Mouse (Mus musculus) T-helper 17 cell (primary cell): ENCODE results near the gene Ak4.

Experiments
- in situ Hi-C, 2 experiments: fragments of 300-600 bp; cut with MboI, MseI; formaldehyde crosslinking; loops; 1 replicate in 1 of 2; 2 replicates in 1 of 2; pipeline ENCODE4 v1.15.1; 2025; ENCODE audit warnings: high pct_unique_total_duplicates in 2 of 2

The Ak4 gene

DNA sequence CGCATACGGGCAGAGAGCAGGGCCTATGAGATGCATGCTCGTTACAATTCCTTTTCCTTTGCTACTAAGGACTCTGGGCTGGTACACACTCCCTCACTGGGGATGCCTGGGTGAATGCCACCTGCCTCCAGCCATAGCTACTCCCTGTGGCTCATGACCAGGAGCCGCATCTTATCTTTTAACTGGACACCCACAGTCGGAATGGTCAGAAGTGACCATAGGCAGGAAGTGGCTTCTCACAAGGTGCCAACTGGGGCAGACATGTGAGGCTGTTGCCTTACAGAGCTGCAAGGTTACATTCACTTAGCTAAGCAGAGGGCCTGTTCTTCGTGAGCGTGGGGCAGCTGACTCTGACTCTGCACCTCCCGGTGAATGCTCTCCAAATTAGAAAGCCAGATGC is 38.1 kb downstream of the Ak4 start:
- in situ Hi-C loops, result loop anchor here in 1 of 2 experiments (25.0 kb wide), 1 partner anchor 555 kb away; no protein-coding TSS in a partner anchor

DNA sequence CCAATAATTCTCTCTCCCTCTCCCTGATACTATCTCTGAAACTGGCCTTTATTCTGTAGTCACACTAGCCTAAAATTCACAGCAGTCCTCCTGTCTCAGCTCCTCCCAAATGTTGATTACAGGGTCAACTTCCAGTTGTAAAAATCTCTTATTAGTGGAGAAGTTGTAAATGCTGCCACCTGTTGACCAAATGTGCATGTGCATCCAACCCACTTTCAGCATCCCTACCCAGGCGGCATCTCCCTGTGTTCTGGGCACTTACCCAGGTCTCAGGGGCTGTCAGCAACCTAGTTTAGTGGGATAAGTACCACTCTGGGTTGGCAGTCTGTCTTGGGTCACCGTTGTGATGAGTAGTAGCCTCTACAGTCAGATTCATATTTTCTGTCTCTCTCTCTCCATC is 39.3 kb downstream of the Ak4 start:
- in situ Hi-C loops, result loop anchor here in 1 of 2 experiments (25.0 kb wide), 1 partner anchor 554 kb away; no protein-coding TSS in a partner anchor

DNA sequence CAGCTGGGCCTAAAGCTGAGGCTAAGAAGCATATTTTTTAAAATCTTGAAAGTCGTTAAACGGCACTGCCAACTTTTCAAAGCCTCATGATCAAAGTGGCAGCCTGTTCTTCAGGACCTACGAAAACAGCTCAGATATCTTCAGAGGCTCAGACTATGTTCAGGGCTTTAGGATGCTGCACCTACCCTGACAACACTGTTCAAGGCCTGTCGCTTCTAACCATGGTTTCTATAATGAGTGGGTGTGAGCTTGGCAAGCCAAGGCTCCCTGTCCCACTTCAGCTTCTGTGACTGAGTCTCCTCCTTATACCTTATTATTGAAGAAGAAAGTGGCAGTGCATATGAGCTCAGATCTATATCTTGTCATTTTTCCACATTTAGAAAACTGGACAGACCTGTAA is 40.3 kb downstream of the Ak4 start:
- in situ Hi-C loops, result loop anchor here in 1 of 2 experiments (25.0 kb wide), 1 partner anchor 553 kb away; no protein-coding TSS in a partner anchor

DNA sequence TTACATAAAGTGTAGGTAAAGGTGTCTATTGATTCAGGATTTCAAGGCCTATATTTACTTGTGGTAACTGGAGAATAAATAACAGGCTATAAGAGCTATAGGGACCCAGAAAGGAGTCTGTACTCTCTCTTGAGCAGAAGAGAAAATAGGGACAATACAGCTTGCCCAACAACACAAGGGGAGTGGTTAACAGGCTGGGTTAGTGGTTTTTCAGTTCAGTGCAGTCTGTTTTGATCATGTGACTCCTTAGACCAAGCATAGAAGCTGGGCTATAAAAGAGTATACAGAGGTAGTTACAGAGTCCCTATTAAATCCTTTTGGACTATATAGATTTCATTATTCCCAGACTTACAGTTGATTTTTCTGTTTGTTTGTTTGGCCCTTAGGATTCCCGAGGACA is 41.0 kb downstream of the Ak4 start:
- in situ Hi-C loops, result loop anchor here in 1 of 2 experiments (25.0 kb wide), 1 partner anchor 552 kb away; no protein-coding TSS in a partner anchor

DNA sequence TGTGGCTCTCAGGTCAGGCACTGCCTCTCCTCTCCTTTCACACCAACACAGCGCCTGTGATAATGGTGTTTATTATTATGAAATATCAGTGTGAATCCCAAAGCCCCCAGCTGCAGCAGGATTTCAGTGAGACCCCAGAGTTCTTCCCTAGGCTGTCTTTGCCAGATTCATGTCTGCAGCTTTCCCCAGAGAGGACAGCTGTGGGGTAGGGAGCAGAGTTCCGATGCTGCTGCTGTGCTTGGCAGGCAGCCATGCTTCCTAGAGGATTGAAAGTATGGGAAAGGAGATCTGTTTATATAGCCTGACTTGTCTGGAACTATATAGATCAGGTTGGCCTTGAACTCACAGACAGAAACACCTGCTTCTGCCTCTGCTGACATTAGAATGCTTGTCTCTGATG is 43.0 kb downstream of the Ak4 start:
- in situ Hi-C loops, result loop anchor here in 1 of 2 experiments (25.0 kb wide), 1 partner anchor 550 kb away; no protein-coding TSS in a partner anchor

DNA sequence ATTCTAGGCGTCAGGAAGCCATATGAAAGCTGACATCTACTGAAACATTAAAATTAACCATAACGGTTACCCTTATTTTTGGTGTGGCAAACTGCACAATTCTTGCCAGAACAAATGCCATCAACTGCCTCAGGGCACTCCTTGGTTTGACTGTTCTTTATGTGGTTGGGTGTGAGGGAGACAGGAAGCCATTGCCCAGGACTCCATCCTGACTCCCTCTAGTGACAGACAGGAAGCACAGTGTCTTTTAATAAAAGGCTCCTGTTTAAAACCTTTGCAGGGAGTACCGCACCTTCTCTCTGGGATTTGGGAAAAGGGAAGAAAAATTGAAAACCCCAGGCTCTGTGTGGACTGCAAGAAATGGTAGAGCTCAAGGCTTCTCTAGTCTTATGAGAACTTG is 47.2 kb downstream of the Ak4 start:
- in situ Hi-C loops, result loop anchor here in 1 of 2 experiments (25.0 kb wide), 1 partner anchor 546 kb away; no protein-coding TSS in a partner anchor

DNA sequence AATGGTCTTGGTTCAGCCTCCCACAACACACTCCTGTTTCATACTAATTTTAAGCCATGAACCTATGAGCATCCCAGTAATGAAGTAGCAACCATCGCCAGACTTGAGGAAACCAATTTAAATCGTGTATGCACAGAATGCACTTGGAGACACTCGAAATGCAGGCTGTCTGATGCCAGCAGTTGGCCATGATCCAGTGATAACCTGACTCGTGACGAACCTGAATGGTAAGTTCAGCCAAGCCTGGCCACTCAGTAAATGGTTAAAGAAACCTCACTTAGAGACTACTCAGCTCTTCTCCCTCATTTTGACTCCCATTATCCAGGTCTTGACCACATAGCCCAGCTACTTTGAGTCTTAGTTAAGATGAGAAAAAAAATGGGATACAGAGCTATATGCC is 50.2 kb downstream of the Ak4 start:
- in situ Hi-C loops, result loop anchor here in 1 of 2 experiments (25.0 kb wide), 1 partner anchor 543 kb away; no protein-coding TSS in a partner anchor

DNA sequence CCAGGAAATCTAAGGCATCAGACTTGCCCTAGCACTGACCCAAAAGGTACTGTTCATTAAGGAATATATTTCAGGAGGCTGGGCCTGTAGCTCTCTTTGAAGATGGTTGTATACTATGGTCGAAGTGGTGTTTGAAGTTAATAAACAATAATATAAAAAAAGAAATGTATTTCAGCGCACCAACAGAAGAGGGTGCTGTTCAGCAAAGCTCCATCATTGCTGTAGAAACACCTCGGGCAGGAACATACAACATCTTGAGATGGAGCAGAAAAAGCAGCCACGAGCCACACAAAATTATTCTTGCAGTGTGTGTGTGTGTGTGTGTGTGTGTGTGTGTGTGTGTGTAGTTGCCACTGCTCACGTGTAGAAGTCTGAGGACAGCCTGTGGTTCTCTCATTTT is 51.5 kb downstream of the Ak4 start:
- in situ Hi-C loops, result loop anchor here in 1 of 2 experiments (25.0 kb wide), 1 partner anchor 542 kb away; no protein-coding TSS in a partner anchor

DNA sequence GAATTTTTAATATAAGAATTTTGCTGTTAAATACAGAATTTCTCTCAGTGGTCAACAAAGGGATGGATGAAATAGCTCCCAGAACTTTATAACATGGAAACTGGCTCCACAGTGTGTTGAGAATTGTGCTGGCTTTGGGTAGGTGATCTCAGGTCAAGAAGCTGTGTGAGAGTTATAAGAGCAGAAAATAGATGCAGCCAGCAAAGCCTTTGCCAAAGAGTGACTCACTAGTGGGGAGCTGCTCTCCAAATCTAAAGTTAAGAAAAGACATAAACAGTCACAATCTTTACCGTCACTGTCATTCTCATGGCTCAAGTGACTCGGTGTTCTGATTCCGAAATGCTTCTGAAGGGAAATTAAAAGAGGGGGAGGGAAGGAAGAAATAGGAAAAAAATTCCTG is 53.7 kb downstream of the Ak4 start:
- in situ Hi-C loops, result loop anchor here in 1 of 2 experiments (25.0 kb wide), 1 partner anchor 540 kb away; no protein-coding TSS in a partner anchor

DNA sequence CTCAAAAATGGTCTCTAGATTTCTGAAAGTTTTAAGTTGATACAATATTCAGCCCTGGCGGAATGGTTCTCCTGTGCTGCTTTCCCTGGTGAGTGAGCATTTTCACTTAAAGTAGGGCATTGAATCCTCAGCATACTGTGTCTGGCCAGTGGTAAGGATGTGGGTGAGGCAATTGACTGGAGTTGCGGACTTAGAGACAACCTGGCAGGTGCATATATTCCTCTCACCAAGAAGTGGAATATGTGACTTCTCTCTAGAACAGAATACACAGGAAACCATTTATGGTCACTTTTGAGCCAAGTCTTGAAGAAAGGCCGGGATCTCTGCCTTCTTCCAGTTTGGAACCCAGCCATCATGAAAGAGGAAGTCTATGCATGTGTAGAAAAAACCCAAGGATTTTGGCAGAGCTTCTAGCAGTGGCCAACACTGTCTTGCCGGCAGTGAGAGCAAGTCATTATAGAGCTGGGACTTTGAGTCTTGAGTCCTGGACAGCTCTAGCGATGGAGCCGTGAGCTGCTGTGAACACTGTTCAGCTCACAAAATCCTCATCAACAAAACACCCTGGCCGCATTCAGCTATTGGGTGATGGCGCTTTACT is 71.3 kb downstream of the Ak4 start:
- in situ Hi-C loops, result no loop called here

DNA sequence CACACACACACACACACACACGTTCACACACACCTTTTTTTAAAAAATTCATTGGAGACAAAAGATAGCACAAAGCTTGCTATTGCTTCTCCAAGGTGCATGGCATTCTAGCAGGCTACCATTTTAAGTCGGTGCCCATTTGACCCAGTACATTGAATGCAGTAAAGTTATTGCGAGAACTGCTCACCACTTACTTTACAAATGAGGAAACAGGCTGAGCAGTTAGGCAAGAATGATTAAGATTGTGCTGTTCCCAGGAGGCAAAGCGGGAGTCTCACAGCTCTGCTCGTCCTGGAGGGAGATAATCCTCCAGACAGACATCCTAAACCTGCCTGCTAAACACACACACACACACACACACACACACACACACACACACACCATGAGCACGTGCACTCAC is 72.6 kb downstream of the Ak4 start:
- in situ Hi-C loops, result no loop called here

DNA sequence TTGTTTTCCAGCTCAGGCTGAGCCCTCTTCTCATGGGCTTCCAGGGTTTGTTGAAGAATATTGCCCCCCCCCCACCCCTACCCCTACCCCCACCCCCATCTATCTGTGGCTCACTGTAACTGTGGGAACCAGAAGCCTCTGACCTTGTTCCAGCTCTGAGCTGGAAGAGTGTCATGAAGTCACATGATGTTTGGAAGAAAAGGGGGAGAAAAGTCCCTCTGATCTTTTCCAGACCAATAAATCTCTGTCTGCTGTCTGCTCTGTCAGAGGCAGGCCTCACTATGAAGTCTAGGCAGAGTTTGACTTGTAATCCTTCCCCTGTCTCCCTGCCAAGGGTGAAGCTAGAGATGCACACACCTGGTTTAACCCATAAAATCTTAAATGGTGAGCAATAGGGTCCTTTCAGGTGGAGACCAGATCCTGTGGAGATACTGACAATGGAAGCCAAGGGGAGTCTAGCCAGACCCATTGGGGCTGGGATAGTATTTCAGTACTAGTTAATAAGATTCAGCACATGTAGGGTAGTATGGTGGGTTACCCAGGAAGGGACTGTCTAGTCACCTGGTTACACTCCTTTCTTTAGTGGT is 74.6 kb downstream of the Ak4 start:
- in situ Hi-C loops, result no loop called here

DNA sequence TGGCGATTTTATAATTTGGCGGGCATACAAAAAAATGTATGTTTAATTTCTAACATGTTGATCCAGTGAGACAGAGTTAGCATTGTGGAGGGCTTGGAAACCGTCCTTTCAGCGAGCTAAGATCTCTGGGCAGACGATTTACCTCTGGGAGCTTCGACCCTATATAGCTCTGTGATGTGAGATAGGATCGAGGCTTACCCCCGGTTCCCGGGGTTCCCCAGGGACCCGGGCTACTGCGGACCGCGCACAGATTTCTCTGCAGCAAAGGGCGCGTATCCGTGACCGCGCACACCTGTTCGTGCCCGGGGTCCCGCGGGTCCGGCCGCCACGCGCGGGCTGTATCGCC is 77.1 kb downstream of the Ak4 start:
- in situ Hi-C loops, result no loop called here

DNA sequence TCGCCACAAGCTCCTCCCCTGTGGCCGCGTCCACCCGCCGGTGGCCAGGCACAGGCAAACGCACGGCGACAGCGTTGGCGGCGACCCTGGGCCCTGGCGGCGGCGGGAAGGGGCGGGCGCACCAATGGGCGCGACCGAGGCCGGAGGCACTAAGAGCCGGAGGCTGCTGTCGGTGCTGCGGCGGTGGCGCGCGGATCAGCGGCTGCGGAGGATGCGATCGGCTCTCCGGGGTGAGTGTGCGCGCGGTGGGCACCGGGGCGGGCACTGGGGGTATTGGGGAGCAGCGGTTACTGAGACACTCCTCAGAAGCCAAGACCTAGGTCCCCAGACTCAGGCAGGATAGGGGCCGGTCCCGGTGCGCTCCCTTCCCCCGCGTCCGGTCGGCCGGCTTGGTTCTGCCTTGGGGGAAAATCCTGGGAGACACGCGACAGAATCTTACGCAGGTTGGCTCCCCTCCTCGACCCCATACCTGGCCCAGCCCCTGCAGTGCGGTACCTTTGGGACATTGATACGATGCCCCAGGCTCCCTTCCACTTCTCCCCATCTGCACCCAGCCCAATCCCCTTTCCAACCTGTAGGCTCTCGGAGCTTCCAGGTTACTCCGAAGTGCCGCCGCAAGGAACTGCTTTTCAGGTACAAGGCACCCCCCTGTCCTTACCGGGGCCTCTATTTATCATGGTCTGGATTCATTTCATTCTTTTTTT is 77.6 kb downstream of the Ak4 start, which contains the start of gene Dnajc6:
Gene Dnajc6, plus strand, starts transcription at position 115 of the 704 bp plus-strand sequence.
- in situ Hi-C loops, result no loop called here

DNA sequence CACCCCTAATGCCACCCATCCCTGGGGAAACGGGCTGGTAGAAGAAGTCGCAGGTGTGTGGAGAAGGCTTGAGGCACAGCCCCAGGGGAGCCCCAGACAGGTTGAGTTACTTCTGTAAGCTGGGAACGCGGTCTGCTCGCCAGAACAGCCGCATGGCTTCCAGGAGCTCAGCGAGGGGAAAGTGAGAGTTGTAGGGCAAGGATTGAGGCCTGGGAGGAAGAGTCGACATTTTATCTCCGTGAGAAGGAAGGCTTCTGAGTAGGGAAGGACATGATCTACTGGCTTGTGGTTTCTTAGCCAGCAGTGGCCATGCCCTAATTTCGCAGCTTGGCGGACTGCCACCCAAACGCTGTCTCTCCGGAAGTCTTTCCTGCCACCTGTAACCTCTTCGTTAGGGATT is 78.3 kb downstream of the Ak4 start:
- in situ Hi-C loops, result no loop called here

DNA sequence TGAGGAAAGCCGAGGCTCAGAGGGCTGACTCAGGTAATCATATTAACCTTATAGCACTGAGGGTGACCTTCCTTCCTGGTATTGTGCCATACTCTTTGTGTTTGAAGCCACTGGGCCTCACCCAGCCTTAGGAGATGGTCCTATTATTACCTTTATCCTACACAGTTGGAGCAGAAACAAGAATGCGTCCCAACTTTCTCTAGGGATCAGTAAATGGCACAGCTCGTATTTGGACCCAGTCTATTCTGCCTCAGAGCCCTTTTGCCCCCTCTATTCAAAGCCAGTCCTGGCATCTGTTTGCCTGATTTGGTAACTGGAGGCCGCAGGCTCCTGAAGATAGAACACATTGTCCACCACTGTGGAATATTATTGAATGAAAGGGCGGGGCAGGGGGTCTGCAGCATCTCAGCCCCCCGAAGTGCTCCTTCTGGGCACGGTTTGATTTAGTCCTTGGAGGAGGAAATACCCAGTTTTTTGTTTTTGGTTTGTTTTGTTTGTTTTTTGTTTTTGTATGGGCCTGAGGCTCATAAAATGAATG is 85.5 kb downstream of the Ak4 start:
- in situ Hi-C loops, result loop anchor here (5.0 to 10.0 kb wide), 2 partner anchors 93 to 1710 kb away; partner anchors contain the start of gene Slc35d1 (in 1 of the 2)

DNA sequence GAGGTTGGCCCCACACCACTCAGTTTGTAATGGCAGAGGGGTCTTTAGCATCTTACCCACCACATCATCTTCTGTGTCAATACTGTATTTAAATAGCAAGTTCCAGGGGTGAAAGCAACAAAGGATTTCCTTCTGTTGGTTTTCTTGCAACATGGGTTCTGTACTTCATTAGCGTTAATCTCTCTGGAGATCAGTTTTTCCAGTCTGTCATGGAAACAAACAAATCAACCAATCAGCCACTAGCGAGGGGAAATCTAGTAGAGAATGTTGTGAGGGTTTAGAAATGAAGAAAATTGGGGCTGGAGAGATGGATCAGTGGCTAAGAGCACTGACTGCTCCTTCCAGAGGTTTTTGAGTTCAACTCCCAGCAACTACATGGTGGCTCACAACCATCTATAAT is 86.9 kb downstream of the Ak4 start:
- in situ Hi-C loops, result loop anchor here (5.0 to 10.0 kb wide), 2 partner anchors 91 to 1709 kb away; partner anchors contain the start of gene Slc35d1 (in 1 of the 2)

DNA sequence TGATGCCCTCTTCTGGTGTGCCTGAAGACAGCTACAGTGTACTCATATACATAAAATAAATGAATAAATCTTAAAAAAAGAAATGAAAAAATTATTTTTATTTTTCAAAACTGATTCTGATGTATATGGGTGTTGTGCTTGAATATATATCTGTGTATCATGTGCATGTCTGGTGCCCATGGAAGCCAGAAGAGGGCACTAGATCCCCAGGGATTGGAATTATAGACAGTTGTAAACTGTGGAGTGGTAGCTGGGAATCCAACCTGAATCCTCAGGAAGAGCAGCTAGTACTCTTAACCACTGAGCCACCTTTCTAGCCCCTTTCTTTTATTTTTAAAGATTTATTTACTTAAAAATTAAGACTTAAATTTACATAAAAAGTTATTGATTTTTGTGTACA is 87.3 kb downstream of the Ak4 start:
- in situ Hi-C loops, result loop anchor here (5.0 to 10.0 kb wide), 2 partner anchors 91 to 1708 kb away; partner anchors contain the start of gene Slc35d1 (in 1 of the 2)

DNA sequence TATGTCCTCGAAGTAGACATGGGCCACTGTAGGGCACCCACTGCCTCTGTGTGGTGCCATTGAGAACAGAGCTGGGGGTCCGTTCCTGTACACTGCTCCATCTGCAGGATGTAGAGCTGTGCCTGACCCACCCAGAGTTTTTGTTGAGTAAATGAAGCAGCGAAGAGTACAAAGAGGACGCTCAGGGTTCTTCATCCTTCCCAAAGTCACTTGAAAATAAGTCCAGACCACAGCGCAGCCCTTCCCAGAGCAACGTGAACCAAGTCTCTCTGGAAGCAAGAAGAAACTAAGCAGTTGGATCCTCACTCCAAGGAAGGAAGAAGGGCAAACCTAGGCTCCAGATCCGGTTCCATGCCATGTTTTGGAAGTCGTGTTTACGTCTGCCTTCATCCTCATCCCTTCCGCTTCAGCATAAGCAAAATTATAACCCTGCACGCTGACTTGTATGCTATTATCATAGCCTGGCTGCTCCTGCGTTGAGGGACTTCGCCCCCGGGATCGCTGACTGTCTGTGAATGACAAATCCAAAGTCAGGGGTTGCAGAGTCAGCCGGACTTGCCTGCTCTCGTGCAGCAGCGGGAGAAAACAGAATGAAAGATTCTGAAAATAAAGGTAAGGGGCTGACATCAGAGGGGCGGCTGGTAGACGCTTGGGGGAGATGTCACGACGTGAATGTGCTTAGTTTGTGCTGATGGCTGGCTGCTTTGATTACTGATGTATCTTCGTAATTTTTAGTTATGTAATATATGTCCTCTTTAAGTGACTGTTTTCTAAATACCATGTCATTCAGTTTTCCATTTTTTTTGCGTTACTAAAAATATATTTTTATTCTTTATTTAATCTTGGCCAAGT is 88.7 kb downstream of the Ak4 start:
- in situ Hi-C loops, result loop anchor here (5.0 to 10.0 kb wide), 2 partner anchors 90 to 1707 kb away; partner anchors contain the start of gene Slc35d1 (in 1 of the 2)

DNA sequence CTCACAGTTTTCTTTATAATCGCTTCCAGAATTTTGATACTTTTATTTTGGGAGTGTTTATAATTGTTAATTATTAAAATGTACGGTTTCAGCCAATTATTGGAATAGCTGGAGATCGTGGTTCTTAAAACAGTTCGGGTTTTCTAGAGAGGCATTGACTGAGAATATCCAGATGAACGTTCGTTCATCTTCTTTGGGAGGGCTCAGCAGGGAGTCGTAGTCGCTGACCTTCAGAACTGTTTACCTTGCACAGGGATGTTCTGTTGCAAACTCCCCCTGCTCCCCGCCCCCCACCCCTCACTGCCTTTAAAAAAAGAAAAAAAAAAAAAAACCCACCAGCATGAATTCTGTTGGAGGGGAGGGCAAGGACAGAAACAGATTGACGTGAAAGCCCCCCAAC is 89.4 kb downstream of the Ak4 start:
- in situ Hi-C loops, result loop anchor here (5.0 to 10.0 kb wide), 2 partner anchors 89 to 1706 kb away; partner anchors contain the start of gene Slc35d1 (in 1 of the 2)
